Mouse (Mus musculus) liver, embryonic 14.5 days (tissue): Measurements from ENCODE around the gene Rad51b.

ENCODE experiments used
- CTCF ChIP-seq: IDR thresholded peaks from 2 replicates; pipeline ENCODE4 v1.5.1; 2016; ENCODE audit warnings: antibody characterized with exemption, low read depth, control low read depth
- EP300 ChIP-seq: IDR thresholded peaks from 2 replicates; pipeline ENCODE4 v1.6.1; 2016; ENCODE audit warnings: antibody characterized with exemption, low read depth

GRCm38 (mm10) chr12:79330571-79330970 is 33.5 kb downstream of the Rad51b start:
- TF ChIP-seq CTCF, result no peak
- no peak for TF ChIP-seq EP300
